Mouse (Mus musculus) embryo, embryonic 9.5 days (tissue): ENCODE data around the gene Ntan1.

Experiments
- DNase-seq: peaks from one replicate; pipeline ENCODE4 v3.0.0-alpha.2; 2017; ENCODE audit errors: extremely low spot score

Ntan1 gene

DNA sequence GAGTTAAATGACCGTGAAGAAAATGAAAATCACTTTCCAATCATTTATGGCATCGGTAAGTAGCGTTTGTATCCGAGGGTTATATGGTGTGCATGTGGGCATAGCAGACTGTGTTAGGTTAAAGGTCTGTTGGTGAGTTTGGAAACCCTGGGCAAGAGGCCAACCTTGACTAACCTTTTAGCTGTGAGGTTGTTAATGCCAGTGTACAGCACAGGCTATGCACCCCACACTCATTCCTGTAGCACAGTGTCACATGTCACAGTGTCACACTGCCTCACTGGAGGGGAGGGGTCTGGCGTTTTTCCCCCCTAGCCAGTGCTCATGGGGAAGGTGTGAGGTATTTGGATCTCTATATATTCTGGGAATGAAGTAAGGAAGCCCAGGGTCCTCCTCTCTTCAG, 13.0 kb downstream of the Ntan1 start:
- DNase-seq, result no peak

- DNase-seq, result no peak
Observed at GRCm38 (mm10) chr16:13834382-13834781, 15.7 kb downstream of the Ntan1 start.

DNA sequence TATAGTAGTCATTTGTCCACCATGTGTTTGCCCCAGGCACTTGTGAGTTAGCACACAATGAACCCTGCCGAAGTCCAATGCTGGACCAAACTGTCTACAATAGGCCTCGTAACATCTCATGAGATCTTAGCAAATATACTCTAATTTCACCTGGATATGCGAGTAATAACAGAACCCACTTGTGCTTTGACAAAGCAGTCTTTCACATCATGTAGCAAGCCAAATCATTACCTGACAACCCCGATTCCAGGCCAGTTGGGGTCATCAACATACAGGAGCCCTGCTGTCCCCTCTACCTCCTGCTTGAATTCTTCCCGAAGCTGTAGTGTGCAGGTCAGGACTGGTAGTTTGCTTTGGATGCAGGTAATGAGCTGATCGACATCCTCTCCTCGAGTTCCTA, 21.4 kb downstream of the Ntan1 start:
- DNase-seq, result no peak

GRCm38 (mm10) chr16:13840956-13841355, 22.3 kb downstream of the Ntan1 start:
- DNase-seq, result no peak

DNA sequence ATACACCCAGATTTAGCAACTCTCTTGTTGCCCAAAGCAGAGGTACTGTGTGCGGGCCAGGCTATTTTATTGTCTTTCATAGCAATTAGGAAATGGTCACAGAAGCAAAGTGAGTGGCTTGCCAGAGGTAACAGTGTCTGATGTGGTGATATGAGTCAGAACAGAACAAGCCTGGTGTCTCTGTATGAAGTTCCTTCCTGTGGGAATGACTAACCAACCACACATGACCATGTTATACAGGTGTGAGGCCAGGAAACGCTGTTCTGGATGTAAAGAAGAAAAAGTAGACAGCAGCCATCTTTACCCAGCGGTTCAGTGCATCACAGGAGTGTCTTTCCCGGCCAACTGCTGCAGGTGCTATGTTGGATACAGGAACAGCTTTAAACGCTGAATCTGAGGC, 26.4 kb downstream of the Ntan1 start:
- no peak for DNase-seq

- DNase-seq, result no peak
Observed at GRCm38 (mm10) chr16:13846675-13847074, 28.0 kb downstream of the Ntan1 start.

DNA sequence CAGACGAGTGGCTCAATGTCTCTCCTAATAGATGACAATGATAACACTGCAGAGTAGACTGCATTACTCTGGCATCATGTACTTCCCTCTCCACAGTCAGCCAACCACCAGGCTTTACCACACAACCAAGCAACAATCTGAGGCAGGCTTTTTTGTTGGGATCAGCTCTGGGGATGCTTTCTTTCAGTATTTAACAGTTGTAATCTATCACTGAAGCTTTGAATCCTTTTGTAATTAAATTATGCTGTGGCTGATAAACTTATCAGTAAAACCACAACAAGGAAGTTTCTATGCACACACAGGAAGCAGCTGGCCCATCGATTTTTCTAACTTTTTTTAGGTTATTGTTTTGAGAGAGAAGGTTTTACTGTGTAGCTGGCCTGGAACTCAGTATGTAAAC, 29.7 kb downstream of the Ntan1 start:
- DNase-seq, result no peak

GRCm38 (mm10) chr16:13851446-13851845, 32.8 kb downstream of the Ntan1 start:
- DNase-seq, result no peak

DNA sequence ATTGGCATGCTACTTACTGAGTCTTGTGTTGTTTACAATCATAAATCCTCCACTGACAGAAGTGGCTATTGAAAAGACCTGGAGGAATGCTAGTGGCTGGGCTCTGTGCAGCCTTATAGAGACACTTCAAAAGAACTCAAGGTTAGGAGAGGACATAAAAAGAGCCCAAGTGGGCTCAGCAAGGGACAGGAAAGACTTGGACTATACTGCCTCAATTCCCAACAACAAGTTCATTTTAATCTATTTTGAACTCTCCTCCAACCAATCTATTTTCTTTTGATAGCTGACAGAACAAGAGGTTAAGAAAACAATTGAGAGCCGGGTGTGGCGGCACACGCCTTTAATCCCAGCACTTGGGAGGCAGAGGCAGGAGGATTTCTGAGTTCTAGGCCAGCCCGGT, 35.2 kb downstream of the Ntan1 start:
- no peak for DNase-seq

DNA sequence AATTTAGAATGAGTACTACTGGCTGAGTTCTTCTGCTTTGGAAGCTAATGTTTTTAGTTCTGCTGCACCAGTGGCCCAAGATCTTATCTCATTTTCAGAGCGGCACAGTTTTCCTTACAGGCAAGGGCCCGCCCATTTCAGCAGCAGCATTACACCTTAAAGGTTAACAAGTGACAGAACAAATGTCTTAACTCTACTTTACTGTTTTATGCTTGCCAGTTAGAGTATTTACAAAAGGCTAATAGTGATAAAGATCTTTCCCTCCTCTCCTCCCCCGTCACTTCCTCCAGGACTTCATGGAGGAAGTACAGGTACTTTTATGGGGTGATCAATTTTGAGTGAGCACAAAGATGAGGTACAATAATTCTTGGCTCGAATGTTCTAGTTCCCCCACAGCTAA, 47.4 kb downstream of the Ntan1 start:
- DNase-seq, result no peak

GRCm38 (mm10) chr16:13866616-13867015, 48.0 kb downstream of the Ntan1 start:
- no peak for DNase-seq

GRCm38 (mm10) chr16:13867406-13867805, 48.8 kb downstream of the Ntan1 start:
- DNase-seq, result peak; percentile 27

- peak; percentile 63 for DNase-seq
Observed at GRCm38 (mm10) chr16:13867910-13868514, 49.4 kb downstream of the Ntan1 start.

DNA sequence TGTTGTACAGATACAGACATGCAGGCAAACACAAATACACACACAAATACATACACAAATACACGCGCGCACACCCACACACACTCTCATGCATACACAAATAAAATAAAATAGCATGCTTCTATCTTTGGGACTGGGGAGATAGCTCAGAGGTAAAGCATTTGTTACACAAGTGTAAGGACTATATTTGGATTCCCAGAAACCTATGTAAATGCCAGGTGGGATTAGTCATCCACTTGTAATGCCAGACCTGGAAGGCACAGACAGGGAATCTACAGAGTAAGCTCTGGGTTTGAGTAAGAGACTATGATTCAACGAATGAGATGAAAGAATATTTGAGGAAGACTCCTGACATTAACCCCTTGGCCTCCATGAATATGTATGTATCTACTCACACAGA, 56.8 kb downstream of the Ntan1 start:
- no peak for DNase-seq

DNA sequence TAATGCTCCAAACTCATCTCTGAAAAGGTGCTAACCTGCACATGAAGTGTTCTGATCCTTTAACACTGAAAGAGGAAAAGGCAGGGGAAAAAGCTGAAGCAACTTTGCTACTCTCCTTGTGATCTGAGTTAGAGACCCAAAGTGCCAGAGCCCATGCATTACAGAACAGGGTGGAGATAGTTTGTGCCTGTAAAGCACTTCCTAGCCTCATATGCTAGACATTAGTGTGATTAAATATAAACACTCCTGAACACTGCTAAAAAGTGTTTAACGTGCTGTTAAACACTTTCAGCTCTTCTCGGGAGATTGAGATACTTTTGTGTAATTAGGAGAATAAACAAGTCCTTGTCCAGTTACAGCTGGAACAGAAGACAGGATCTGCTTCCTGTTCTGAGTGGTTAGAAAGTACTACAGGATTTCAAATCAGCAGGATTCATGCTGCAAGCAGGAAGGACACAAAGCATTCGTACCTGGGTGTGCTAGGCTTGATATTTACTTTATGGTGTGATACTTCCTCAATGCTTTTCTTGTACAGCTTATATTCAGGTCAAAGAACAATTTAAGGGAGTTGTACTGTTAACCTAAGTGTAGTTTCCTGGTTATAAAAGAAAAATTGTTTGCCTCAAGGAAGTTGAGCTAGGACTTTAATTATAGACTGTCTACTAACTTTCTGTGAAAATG, 64.6 kb downstream of the Ntan1 start:
- no peak for DNase-seq
